Mouse (Mus musculus) midbrain, embryonic 12.5 days (tissue): Measurements from ENCODE around the gene Pou3f3. TPM values are rescaled to one million over a fixed set of nuclear protein-coding genes. Genes with fewer than 3 reads are reported as not detected.
A peak's percentile ranks its signal among the peaks of the same experiment; 100 is the strongest.

ENCODE experiments used
- ATAC-seq: fragments of 200-750 bp; cut with Nextera tagmentation; 2 replicates; pipeline ENCODE4 v1.8.0; 2017; ENCODE audit warnings: low read depth, moderate TSS enrichment, moderate library complexity; ENCODE audit not compliant: low FRiP score
- H3K27ac ChIP-seq: fragments of 300-500 bp; sonication (generic); replicated peaks from 2 replicates; pipeline ENCODE4 v1.5.1; 2016; ENCODE audit warnings: mild to moderate bottlenecking
- H3K27me3 ChIP-seq: fragments of 300-500 bp; sonication (generic); 2 replicates; pipeline ENCODE4 v1.6.1; 2016; ENCODE audit warnings: mild to moderate bottlenecking
- H3K36me3 ChIP-seq: fragments of 300-500 bp; sonication (generic); 2 replicates; pipeline ENCODE4 v1.6.1; 2016
- H3K4me1 ChIP-seq: fragments of 300-500 bp; sonication (generic); 2 replicates; pipeline ENCODE4 v1.6.1; 2016
- H3K4me2 ChIP-seq: fragments of 300-500 bp; sonication (generic); replicated peaks from 2 replicates; pipeline ENCODE4 v1.6.1; 2016; ENCODE audit warnings: mild to moderate bottlenecking, moderate library complexity
- H3K4me3 ChIP-seq: fragments of 300-500 bp; sonication (generic); 2 replicates; pipeline ENCODE4 v1.5.1; 2016; ENCODE audit warnings: mild to moderate bottlenecking
- H3K9ac ChIP-seq: fragments of 300-500 bp; sonication (generic); replicated peaks from 2 replicates; pipeline ENCODE4 v1.6.1; 2016; ENCODE audit warnings: mild to moderate bottlenecking, moderate library complexity
- H3K9me3 ChIP-seq: fragments of 300-500 bp; sonication (generic); 2 replicates; pipeline ENCODE4 v1.6.1; 2016; ENCODE audit warnings: mild to moderate bottlenecking
- WGBS: fragments of 180-500 bp; shearing (Covaris S2); methylation state at CpG from one replicate; pipeline ENCODE4 v1.1.7; 2016; 5-methylcytosine and 5-hydroxymethylcytosine counted together
- polyA plus RNA-seq: library from polyadenylated mRNA; unstranded; fragments of >200 nt; fragmentation: Nextera tagmentation; extraction: Ambion mirVana; gene quantifications from 2 replicates; pipeline ENCODE4 v1.2.1, GENCODE M21; 2016

Gene Pou3f3
- polyA plus RNA-seq, 1 experiment from 2014 or later = 37.6 TPM

GRCm38 (mm10) chr1:42713104-42713932 lies 17.8 kb downstream of the Pou3f3 start:
- Histone ChIP-seq H3K4me3 (peak overlapping the region; percentile 60), H3K4me2 (peak overlapping the region; percentile 78), H3K9ac (peak overlapping the region; percentile 85), H3K27ac (peak overlapping the region; percentile 92), H3K4me1 (peaks cover 49% of the 10 kb centered on the region), H3K36me3 (no peaks in the 10 kb centered on the region), H3K9me3 (no peaks in the 10 kb centered on the region), H3K27me3 (peaks cover 13% of the 10 kb centered on the region; the same call in 1 of the 2 replicates)
- WGBS = under 1% methylated on average over 46 of the region's 46 CpGs
- ATAC-seq = peak; percentile 62

GRCm38 (mm10) chr1:42714016-42714931 lies 18.7 kb downstream of the Pou3f3 start:
- ATAC-seq = peak; percentile 57
- peak overlapping the region; percentile 92 for H3K27ac ChIP-seq
- WGBS = 2% methylated on average over 23 of the region's 31 CpGs
- H3K9ac ChIP-seq = peak overlapping the region; percentile 85
- peak overlapping the region; percentile 60 for H3K4me3 ChIP-seq
- no peaks in the 10 kb centered on the region for H3K9me3 ChIP-seq
- peaks cover 46% of the 10 kb centered on the region for H3K4me1 ChIP-seq
- peaks cover 9% of the 10 kb centered on the region; the same call in 1 of the 2 replicates for H3K27me3 ChIP-seq
- peak overlapping the region; percentile 78 for H3K4me2 ChIP-seq
- H3K36me3 ChIP-seq = no peaks in the 10 kb centered on the region

GRCm38 (mm10) chr1:42718549-42718948 lies 23.0 kb downstream of the Pou3f3 start:
- Histone ChIP-seq H3K4me3 (no peak overlapping the region), H3K4me1 (peaks cover 17% of the 10 kb centered on the region), H3K27ac (no peak overlapping the region; the same call in 1 of the 2 replicates), H3K27me3 (no peaks in the 10 kb centered on the region), H3K4me2 (no peak overlapping the region), H3K36me3 (no peaks in the 10 kb centered on the region), H3K9me3 (no peaks in the 10 kb centered on the region), H3K9ac (no peak overlapping the region)
- 24% methylated on average over 5 of the region's 5 CpGs for WGBS
- ATAC-seq = no peak

DNA sequence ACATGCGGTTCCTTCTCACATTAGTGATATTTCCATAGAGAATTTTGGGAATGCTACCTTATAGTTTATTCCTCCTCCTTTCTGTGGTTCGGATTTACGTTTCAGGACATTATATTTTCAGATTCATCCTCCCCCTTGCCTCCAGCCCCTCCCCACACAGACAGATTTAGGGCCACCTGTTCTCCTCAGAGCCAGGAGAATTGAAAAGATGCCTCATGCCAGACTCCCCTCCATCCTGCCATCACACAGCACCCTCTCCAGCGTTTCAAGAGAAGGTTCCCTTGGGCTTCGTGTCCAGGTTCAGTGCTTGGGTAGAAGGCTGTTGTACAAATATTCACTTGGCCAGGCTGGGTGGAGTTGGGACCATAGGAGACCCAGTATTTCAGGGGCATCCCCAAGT lies 25.8 kb downstream of the Pou3f3 start:
- Histone ChIP-seq H3K36me3 (no peaks in the 10 kb centered on the region), H3K27me3 (no peaks in the 10 kb centered on the region), H3K27ac (no peak overlapping the region), H3K9ac (no peak overlapping the region), H3K4me1 (peaks cover 6% of the 10 kb centered on the region), H3K4me3 (no peak overlapping the region), H3K4me2 (no peak overlapping the region), H3K9me3 (no peaks in the 10 kb centered on the region)
- 71% methylated on average over 5 of the region's 5 CpGs for WGBS
- no peak for ATAC-seq

GRCm38 (mm10) chr1:42723769-42724300 lies 28.3 kb downstream of the Pou3f3 start:
- Histone ChIP-seq H3K4me3 (no peak overlapping the region), H3K27me3 (no peaks in the 10 kb centered on the region), H3K9ac (no peak overlapping the region), H3K4me2 (no peak overlapping the region), H3K4me1 (peaks cover 1% of the 10 kb centered on the region), H3K36me3 (no peaks in the 10 kb centered on the region), H3K27ac (no peak overlapping the region), H3K9me3 (no peaks in the 10 kb centered on the region)
- no peak for ATAC-seq
- WGBS = 80% methylated on average over 1 of the region's 1 CpGs

DNA sequence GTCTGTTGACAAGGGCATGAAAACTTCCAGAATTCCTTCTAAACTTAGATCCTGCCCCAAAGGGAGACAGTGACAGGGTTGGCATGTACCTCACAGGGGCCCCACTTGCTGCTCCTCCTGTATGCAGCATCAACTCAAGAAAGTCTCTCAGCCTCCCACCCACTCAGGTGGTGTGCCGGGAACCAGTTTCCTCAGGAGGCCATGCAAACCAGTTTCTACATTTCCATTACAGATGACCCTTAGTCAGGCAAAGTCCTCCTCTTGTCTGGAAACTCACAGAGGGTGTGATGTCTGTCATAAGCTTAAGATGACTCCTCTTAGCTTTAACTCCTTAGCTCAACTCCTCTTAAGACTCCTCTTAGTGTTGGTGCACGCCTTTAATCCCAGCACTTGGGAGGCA lies 29.3 kb downstream of the Pou3f3 start:
- H3K9me3 ChIP-seq = no peaks in the 10 kb centered on the region
- no peak for ATAC-seq
- no peaks in the 10 kb centered on the region for H3K4me1 ChIP-seq
- no peak overlapping the region for H3K4me3 ChIP-seq
- WGBS = 86% methylated on average over 2 of the region's 2 CpGs
- no peaks in the 10 kb centered on the region for H3K27me3 ChIP-seq
- H3K9ac ChIP-seq = no peak overlapping the region
- H3K36me3 ChIP-seq = no peaks in the 10 kb centered on the region
- no peak overlapping the region for H3K27ac ChIP-seq
- no peak overlapping the region for H3K4me2 ChIP-seq

GRCm38 (mm10) chr1:42727161-42727560 lies 31.6 kb downstream of the Pou3f3 start:
- 90% methylated on average over 5 of the region's 5 CpGs for WGBS
- no peaks in the 10 kb centered on the region for H3K4me1 ChIP-seq
- no peaks in the 10 kb centered on the region for H3K27me3 ChIP-seq
- no peaks in the 10 kb centered on the region for H3K9me3 ChIP-seq
- no peak overlapping the region for H3K27ac ChIP-seq
- ATAC-seq = no peak
- no peaks in the 10 kb centered on the region for H3K36me3 ChIP-seq
- H3K4me2 ChIP-seq = no peak overlapping the region
- H3K9ac ChIP-seq = no peak overlapping the region
- no peak overlapping the region for H3K4me3 ChIP-seq

DNA sequence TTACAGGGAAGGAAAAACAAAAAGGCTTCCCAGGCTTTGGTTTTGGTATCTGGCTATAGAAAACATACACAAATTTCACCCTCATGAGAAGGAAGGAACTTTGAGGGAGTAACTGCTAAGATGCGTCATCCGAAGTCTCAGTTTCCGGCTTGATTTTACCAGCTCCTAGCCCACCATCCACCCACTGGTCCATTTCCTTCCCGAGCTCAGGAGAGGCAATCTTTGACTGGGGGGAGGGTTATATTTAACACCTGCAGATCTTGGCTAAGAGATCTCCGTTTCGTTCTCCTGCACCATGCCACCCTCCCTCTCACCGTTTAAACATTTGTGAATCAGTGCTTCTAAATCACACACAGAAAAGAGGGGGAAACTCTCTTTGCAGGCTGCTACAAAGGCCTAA lies 32.1 kb downstream of the Pou3f3 start:
- Histone ChIP-seq H3K27me3 (no peaks in the 10 kb centered on the region), H3K4me3 (no peak overlapping the region), H3K9me3 (no peaks in the 10 kb centered on the region), H3K9ac (no peak overlapping the region), H3K36me3 (no peaks in the 10 kb centered on the region), H3K27ac (no peak overlapping the region), H3K4me1 (no peaks in the 10 kb centered on the region), H3K4me2 (no peak overlapping the region)
- 82% methylated on average over 7 of the region's 7 CpGs for WGBS
- no peak for ATAC-seq

- Histone ChIP-seq H3K4me1 (peaks cover 6% of the 10 kb centered on the region; the same call in 1 of the 2 replicates), H3K27ac (peak overlapping the region; percentile 35; the same call in 1 of the 2 replicates), H3K36me3 (no peaks in the 10 kb centered on the region), H3K4me2 (no peak overlapping the region), H3K27me3 (no peaks in the 10 kb centered on the region), H3K4me3 (no peak overlapping the region), H3K9ac (no peak overlapping the region), H3K9me3 (no peaks in the 10 kb centered on the region)
- WGBS = 63% methylated on average over 16 of the region's 16 CpGs
- ATAC-seq = peak; percentile 65; the same call in 1 of the 2 replicates
Measured at GRCm38 (mm10) chr1:42741383-42742241, 46.0 kb downstream of the Pou3f3 start.

- H3K4me3 ChIP-seq = no peak overlapping the region
- WGBS = 77% methylated on average over 4 of the region's 4 CpGs
- H3K4me1 ChIP-seq = peaks cover 6% of the 10 kb centered on the region; the same call in 1 of the 2 replicates
- H3K27ac ChIP-seq = no peak overlapping the region
- H3K27me3 ChIP-seq = no peaks in the 10 kb centered on the region
- no peak overlapping the region for H3K4me2 ChIP-seq
- no peaks in the 10 kb centered on the region for H3K9me3 ChIP-seq
- H3K9ac ChIP-seq = no peak overlapping the region
- no peak for ATAC-seq
- no peaks in the 10 kb centered on the region for H3K36me3 ChIP-seq
Measured at GRCm38 (mm10) chr1:42742242-42742560, 46.6 kb downstream of the Pou3f3 start.

DNA sequence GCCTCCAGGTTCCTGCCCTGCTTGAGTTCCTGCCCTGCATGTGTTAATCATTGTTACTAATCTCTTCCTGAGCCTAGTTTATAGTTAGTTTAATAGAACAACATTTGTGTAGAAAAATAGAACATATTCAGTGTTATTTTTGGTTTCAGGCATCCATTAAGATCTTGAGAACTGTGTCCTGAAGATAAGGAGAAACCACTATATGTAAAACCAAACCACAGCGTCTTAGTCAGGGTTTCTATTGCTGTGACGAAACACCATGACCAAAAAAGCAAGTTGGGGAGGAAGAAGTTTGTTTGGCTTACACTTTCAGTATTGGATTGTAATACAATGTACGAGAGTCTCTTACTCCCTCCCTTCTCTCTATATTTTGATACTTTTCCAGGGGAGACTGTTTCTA lies 49.5 kb downstream of the Pou3f3 start:
- 82% methylated on average over 3 of the region's 3 CpGs for WGBS
- H3K27ac ChIP-seq = no peak overlapping the region
- H3K9me3 ChIP-seq = no peaks in the 10 kb centered on the region
- no peak overlapping the region for H3K4me2 ChIP-seq
- ATAC-seq = no peak
- peaks cover 6% of the 10 kb centered on the region; the same call in 1 of the 2 replicates for H3K4me1 ChIP-seq
- no peak overlapping the region for H3K4me3 ChIP-seq
- H3K9ac ChIP-seq = no peak overlapping the region
- H3K27me3 ChIP-seq = no peaks in the 10 kb centered on the region
- H3K36me3 ChIP-seq = no peaks in the 10 kb centered on the region
